Comparison of ENCODE assay signal across 8 mouse cellular contexts in the genomic region with DNA sequence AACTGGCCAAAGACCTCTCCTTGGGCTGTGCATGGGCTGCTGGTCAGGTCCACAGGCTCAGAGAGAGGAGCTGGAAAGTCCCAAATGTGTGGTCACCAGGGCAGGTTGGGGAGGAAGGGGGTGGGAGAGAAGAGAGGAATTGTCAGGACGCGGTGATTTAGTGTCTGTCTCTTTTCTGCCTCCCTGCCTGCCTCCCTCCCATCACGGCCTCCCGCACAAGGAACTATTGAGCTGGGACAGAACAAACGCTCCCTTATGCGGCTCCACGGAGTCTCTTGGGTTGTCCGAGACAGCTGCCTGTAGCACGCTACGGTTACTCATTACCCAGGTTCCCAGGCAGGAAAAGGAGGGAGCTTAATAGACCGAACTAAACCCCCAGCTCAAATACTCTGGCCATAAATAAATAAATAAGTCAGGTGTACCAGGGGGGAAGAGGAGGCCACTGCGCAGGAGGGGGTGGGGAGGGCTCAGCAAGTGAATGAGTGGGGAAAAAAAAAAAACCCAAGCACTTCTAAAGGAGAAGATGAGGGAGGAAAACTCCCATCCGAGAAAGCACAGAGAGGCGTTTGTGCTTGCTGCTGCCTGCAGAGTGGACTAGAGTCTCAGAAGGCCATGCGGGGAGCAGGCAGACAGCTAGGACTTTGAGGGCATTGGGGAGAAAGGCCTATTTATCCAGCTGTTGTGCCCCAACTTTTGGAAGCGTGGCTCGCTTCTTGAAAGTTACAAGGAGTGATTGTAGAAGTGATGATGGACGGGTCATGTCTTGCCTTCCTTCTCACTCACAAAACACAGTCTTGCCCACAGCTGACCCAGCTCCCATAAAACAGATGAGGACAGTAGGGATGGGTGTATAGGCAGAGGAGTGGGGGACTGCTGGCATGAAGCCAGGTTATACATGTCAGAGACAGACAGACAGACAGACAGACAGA.
DNase-seq lines count a peak whose midpoint lies in the region; ATAC-seq lines count a peak whose summit lies in the region.

No protein-coding gene starts in this region.

- H3K4me2 ChIP-seq in embryonic facial prominence, embryonic 11.5 days (ENCODE audit: low read depth, low read length) = no peak overlapping the region

- WGBS in embryonic facial prominence, embryonic 11.5 days = 15% methylated on average over 18 of the region's 18 CpGs

- no peaks in the 10 kb centered on the region for H3K27me3 ChIP-seq in embryonic facial prominence, embryonic 11.5 days (ENCODE audit: control insufficient read depth, insufficient read depth, low read length)

- ATAC-seq in embryonic facial prominence, embryonic 11.5 days (replicated peaks; ENCODE audit: insufficient number of reproducible peaks, low FRiP score, low TSS enrichment, low read depth) = 0 out of 2 replicates have a peak, but pooled peaks have one; percentile 30
- no peak for ATAC-seq in erythroid progenitor cell, adult 5-6 weeks (replicated peaks; ENCODE audit: low FRiP score, poor library complexity, severe bottlenecking)
- ATAC-seq in erythroblast, adult 5-6 weeks (replicated peaks; ENCODE audit: low FRiP score, poor library complexity, severe bottlenecking) = no peak

- peak overlapping the region; percentile 22 for H3K9ac ChIP-seq in embryonic facial prominence, embryonic 11.5 days (replicated peaks; ENCODE audit: low read length)

- H3K27ac ChIP-seq in embryonic facial prominence, embryonic 11.5 days (replicated peaks; ENCODE audit: low read depth, low read length) = peak overlapping the region; percentile 13; the same call in 1 of the 2 replicates

- no peaks in the 10 kb centered on the region for H3K36me3 ChIP-seq in embryonic facial prominence, embryonic 11.5 days (replicated peaks; ENCODE audit: control insufficient read depth, insufficient read depth, low read depth, low read length)

- H3K4me3 ChIP-seq in embryonic facial prominence, embryonic 11.5 days (ENCODE audit: low read depth, low read length) = no peak overlapping the region

- no peaks in the 10 kb centered on the region for H3K4me1 ChIP-seq in embryonic facial prominence, embryonic 11.5 days (ENCODE audit: control insufficient read depth, insufficient read depth, low read length)

- peak; percentile 67 for DNase-seq in embryo, embryonic 10 days (ENCODE audit: low spot score)
- peak; percentile 71 for DNase-seq in embryonic facial prominence, embryonic 11.5 days (ENCODE audit: low spot score)
- DNase-seq in kidney, adult 11 months = peak; percentile 43
- peak; percentile 87 for DNase-seq in mesoderm, embryonic 11.5 days (ENCODE audit: low read depth, low spot score)
- DNase-seq in spleen, adult 12 weeks (ENCODE audit: low spot score) = no peak
- DNase-seq in adrenal gland, adult 18-20 months (ENCODE audit: low spot score in 2 of 2) = no peak

- H3K9me3 ChIP-seq in embryonic facial prominence, embryonic 11.5 days (replicated peaks; ENCODE audit: control insufficient read depth, low read length) = no peaks in the 10 kb centered on the region

Comparison
In these comparisons a context has a peak if more than half of its experiments do, and no peak if none do; other contexts are left out.
1. DNase-seq: peak in embryo, embryonic 10 days (single experiment), embryonic facial prominence, embryonic 11.5 days (single experiment), kidney, adult 11 months (single experiment) and mesoderm, embryonic 11.5 days (single experiment); none in spleen, adult 12 weeks (single experiment) and adrenal gland, adult 18-20 months (0 of 2).